Mouse (Mus musculus) neural tube, embryonic 13.5 days (tissue): ENCODE results near the gene Srebf2. TPM values are rescaled to one million over a fixed set of nuclear protein-coding genes. Genes with fewer than 3 reads are reported as not detected.
A peak's percentile ranks its signal among the peaks of the same experiment; 100 is the strongest.
"Not testable (repeated sequence)": the region's sequence is repeated elsewhere in the genome, so short reads cannot be mapped to it uniquely, and the experiment has no call there.

Source experiments
- ATAC-seq: fragments of 200-750 bp; cut with Nextera tagmentation; 2 replicates; pipeline ENCODE4 v1.8.0; 2017; ENCODE audit warnings: low read depth, mild to moderate bottlenecking, moderate TSS enrichment, moderate library complexity
- H3K27ac ChIP-seq: fragments of 300-500 bp; sonication (generic); replicated peaks from 2 replicates; pipeline ENCODE4 v1.5.1; 2015; ENCODE audit warnings: moderate library complexity, mild to moderate bottlenecking, inconsistent platforms
- H3K27me3 ChIP-seq: fragments of 300-500 bp; sonication (generic); 2 replicates; pipeline ENCODE4 v1.6.1; 2015; ENCODE audit warnings: mild to moderate bottlenecking, inconsistent platforms
- H3K36me3 ChIP-seq: fragments of 300-500 bp; sonication (generic); 2 replicates; pipeline ENCODE4 v1.6.1; 2015; ENCODE audit warnings: mild to moderate bottlenecking, inconsistent platforms
- H3K4me1 ChIP-seq: fragments of 300-500 bp; sonication (generic); replicated peaks from 2 replicates; pipeline ENCODE4 v1.6.1; 2015; ENCODE audit warnings: inconsistent platforms
- H3K4me2 ChIP-seq: fragments of 300-500 bp; sonication (generic); 2 replicates; pipeline ENCODE4 v1.6.1; 2015; ENCODE audit warnings: inconsistent platforms, mild to moderate bottlenecking, moderate library complexity
- H3K4me3 ChIP-seq: fragments of 300-500 bp; sonication (generic); 2 replicates; pipeline ENCODE4 v1.5.1; 2015; ENCODE audit warnings: mild to moderate bottlenecking, inconsistent platforms
- H3K9ac ChIP-seq: fragments of 300-500 bp; sonication (generic); 2 replicates; pipeline ENCODE4 v1.6.1; 2015; ENCODE audit warnings: moderate library complexity, mild to moderate bottlenecking, inconsistent platforms
- H3K9me3 ChIP-seq: fragments of 300-500 bp; sonication (generic); 2 replicates; pipeline ENCODE4 v1.6.1; 2016; ENCODE audit warnings: inconsistent platforms
- WGBS: fragments of 180-500 bp; shearing (Covaris S2); methylation state at CpG from one replicate; pipeline ENCODE4 v1.1.7; 2015; 5-methylcytosine and 5-hydroxymethylcytosine counted together
- microRNA counts: library from miRNA; unstranded; fragments of <30 nt; microRNA quantifications from one replicate; lab custom pipeline; 2016
- microRNA-seq: library from miRNA; unstranded; fragments of <30 nt; microRNA quantifications from one replicate; pipeline ENCODE4, GENCODE M21; 2016
- polyA plus RNA-seq: library from polyadenylated mRNA; unstranded; fragments of >200 nt; fragmentation: Nextera tagmentation; extraction: Ambion mirVana; gene quantifications from 2 replicates; pipeline ENCODE4 v1.2.1, GENCODE M21; 2015

The Srebf2 gene
- polyA plus RNA-seq, 1 experiment from 2014 or later = 184 TPM

- 0 out of 2 replicates have a peak overlapping the region, but pooled peaks have one; percentile 65 for H3K9ac ChIP-seq
- 73% methylated on average over 3 of the region's 3 CpGs for WGBS
- H3K4me1 ChIP-seq = peaks cover 8% of the 10 kb centered on the region
- H3K4me3 ChIP-seq = peak overlapping the region; percentile 75
- H3K36me3 ChIP-seq = no peaks in the 10 kb centered on the region
- H3K9me3 ChIP-seq = no peaks in the 10 kb centered on the region
- H3K4me2 ChIP-seq = peak overlapping the region; percentile 69
- no peaks in the 10 kb centered on the region for H3K27me3 ChIP-seq
- no peak overlapping the region for H3K27ac ChIP-seq
- ATAC-seq = no peak
Measured at GRCm38 (mm10) chr15:82243311-82243710, 96.3 kb downstream of the Srebf2 start.

DNA sequence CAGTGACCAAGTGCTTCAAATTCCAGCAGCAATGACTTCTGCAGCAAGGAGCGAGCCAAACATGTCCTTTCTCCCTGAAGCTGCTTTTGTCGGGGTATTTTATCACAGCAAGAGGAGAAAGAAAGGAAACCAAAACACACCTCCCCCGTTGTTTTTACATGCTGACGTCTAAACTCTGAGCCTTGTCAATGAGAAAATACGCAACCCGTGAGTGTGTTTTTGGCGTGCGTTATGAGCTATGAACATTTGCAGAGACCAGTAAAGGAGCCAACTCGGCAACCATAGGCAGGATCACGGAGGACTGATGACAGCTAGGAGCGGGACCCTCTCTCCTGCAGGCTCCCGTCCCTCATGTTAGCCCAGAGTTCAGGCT is 96.7 kb downstream of the Srebf2 start:
- no peaks in the 10 kb centered on the region for H3K27me3 ChIP-seq
- H3K4me2 ChIP-seq = peak overlapping the region; percentile 69
- peak overlapping the region; percentile 75 for H3K4me3 ChIP-seq
- H3K27ac ChIP-seq = no peak overlapping the region
- no peaks in the 10 kb centered on the region for H3K36me3 ChIP-seq
- peak overlapping the region; percentile 65 for H3K9ac ChIP-seq
- WGBS = 7% methylated on average over 12 of the region's 12 CpGs
- H3K9me3 ChIP-seq = no peaks in the 10 kb centered on the region
- no peak; the same call in 1 of the 2 replicates for ATAC-seq
- peaks cover 8% of the 10 kb centered on the region for H3K4me1 ChIP-seq

DNA sequence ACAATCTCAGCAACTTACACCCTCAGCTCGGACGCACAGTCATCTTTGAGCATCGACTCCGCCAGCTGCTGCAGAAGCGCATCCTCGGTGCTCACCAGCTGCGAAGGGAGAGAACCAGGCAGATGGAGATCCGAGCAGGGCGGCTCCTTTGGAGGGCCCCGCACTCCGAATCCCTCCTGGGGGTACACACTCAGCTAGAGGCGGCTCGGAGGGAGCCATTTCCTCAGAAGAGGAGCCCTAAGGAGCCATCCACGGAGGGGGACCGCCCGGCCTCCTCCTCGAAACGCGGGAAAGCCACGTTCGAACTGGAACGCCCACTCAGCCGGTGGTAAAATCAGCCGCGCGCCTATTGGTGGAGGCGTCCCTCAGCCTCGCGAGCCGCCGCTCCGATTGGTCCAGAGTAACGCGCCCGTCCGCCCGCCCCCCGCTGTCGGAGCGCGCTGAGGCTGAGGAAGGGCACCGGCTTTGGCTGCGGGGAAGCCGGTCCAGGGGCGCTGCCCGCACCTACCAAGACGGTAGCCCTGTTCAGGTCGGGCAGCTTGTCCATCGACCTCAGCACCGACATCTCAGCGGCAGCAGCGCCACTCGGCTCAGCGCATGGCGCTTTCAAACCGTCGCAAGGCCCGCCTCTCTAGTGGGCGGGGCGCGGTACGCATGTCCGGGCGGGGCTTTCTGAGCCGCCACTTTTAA is 97.3 kb downstream of the Srebf2 start, which contains the start of gene Cenpm:
Cenpm (minus strand) TSS at position 634 of the 690 bp plus-strand sequence.
- ATAC-seq = peak; percentile 98
- peaks cover 8% of the 10 kb centered on the region for H3K4me1 ChIP-seq
- peak within 1 kb of the TSS; percentile 61; the same call in 1 of the 2 replicates for H3K27ac ChIP-seq
- peak within 1 kb of the TSS; percentile 75 for H3K4me3 ChIP-seq
- no peaks in the 10 kb centered on the region for H3K27me3 ChIP-seq
- H3K36me3 ChIP-seq = no peaks in the 10 kb centered on the region
- H3K9me3 ChIP-seq = no peaks in the 10 kb centered on the region
- H3K9ac ChIP-seq = peak within 1 kb of the TSS; percentile 65
- H3K4me2 ChIP-seq = peak within 1 kb of the TSS; percentile 69
- under 1% methylated on average over 65 of the region's 65 CpGs for WGBS

DNA sequence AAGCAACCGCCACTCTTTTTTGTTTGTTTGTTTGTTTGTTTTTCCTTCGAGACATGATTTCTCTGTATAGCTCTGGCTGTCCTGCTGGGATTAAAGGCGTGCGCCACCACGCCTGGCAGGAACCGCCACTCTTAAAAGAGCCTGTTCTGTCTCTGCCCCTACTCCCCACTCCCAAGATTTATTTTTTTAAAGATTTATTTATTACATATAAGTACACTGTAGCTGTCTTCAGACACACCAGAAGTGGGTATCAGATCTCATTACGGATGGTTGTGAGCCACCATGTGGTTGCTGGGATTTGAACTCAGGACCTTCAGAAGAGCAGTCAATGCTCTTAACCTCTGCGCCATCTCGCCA is 97.8 kb downstream of the Srebf2 start:
- not testable (repeated sequence) for H3K9me3 ChIP-seq, H3K36me3 ChIP-seq, H3K4me1 ChIP-seq, ATAC-seq, H3K27me3 ChIP-seq
- Histone ChIP-seq H3K4me3 (peak overlapping the region; percentile 75), H3K9ac (peak overlapping the region; percentile 65), H3K4me2 (peak overlapping the region; percentile 69), H3K27ac (peak overlapping the region; percentile 61; the same call in 1 of the 2 replicates)
- 20% methylated on average over 9 of the region's 9 CpGs for WGBS

GRCm38 (mm10) chr15:82247131-82247776 is 100.3 kb downstream of the Srebf2 start:
- no peaks in the 10 kb centered on the region for H3K27me3 ChIP-seq
- H3K4me2 ChIP-seq = no peak overlapping the region
- no peak overlapping the region for H3K27ac ChIP-seq
- peaks cover 8% of the 10 kb centered on the region for H3K4me1 ChIP-seq
- ATAC-seq = no peak
- H3K36me3 ChIP-seq = no peaks in the 10 kb centered on the region
- no peaks in the 10 kb centered on the region for H3K9me3 ChIP-seq
- H3K4me3 ChIP-seq = no peak overlapping the region
- 80% methylated on average over 3 of the region's 3 CpGs for WGBS
- H3K9ac ChIP-seq = no peak overlapping the region

DNA sequence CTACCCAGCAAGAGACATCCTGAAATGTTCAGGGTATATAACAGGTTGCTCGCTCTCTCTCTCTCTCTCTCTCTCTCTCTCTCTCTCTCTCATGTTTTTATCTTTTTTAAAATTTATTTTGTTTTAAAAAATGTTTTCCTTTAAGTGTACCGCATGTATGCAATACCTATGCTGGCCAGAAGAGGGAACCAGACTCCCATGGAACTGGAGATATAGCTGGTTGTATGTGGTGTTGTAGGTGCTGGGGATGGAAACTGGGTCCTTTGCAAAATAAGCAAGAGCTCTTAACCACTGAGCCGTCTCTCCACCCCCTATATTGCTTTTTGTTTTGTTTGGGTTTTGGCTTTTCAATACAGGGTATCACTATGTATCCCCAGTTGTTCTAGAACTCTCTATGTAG is 104.6 kb downstream of the Srebf2 start:
- no peaks in the 10 kb centered on the region for H3K36me3 ChIP-seq
- H3K27me3 ChIP-seq = no peaks in the 10 kb centered on the region
- H3K27ac ChIP-seq = no peak overlapping the region
- no peak for ATAC-seq
- H3K9ac ChIP-seq = no peak overlapping the region
- H3K9me3 ChIP-seq = no peaks in the 10 kb centered on the region
- WGBS = 100% methylated on average over 3 of the region's 3 CpGs
- peaks cover 16% of the 10 kb centered on the region for H3K4me1 ChIP-seq
- H3K4me2 ChIP-seq = no peak overlapping the region
- no peak overlapping the region for H3K4me3 ChIP-seq

- peaks cover 22% of the 10 kb centered on the region for H3K4me1 ChIP-seq
- no peaks in the 10 kb centered on the region for H3K9me3 ChIP-seq
- ATAC-seq = no peak
- H3K4me3 ChIP-seq = no peak within 1 kb of the TSS
- H3K36me3 ChIP-seq = no peaks in the 10 kb centered on the region
- H3K4me2 ChIP-seq = no peak within 1 kb of the TSS
- no peak within 1 kb of the TSS for H3K27ac ChIP-seq
- whole genome bisulfite sequencing = 89% methylated on average over 6 of the region's 6 CpGs
- H3K9ac ChIP-seq = no peak within 1 kb of the TSS
- no peaks in the 10 kb centered on the region for H3K27me3 ChIP-seq
Measured at GRCm38 (mm10) chr15:82252097-82252496, 105.1 kb downstream of the Srebf2 start, which contains the start of gene 1500009C09Rik. 1500009C09Rik (plus strand) TSS chr15:82252397.

MicroRNAs encoded within 50 kb of the gene (microRNA counts, 519-probe panel; counts per million panel counts)
- 2,937 counts per million, percentile 32 among the panel's probes with 10 or more counts for microRNA mmu-miR-33 (lab: Ali Mortazavi, UCI)

Small RNAs within 50 kb of the gene (microRNA-seq; reads per million reads assigned to microRNA genes)
- gene Mir33 = 65.9 reads per million, percentile 50 among the genes with 10 or more reads in this experiment

Other genes starting within 250 kb of the Srebf2 start
- 78.6 and 80.6 TPM in 2 replicates for gene Polr3h, start 220.9 kb upstream of the Srebf2 start, polyA plus RNA-seq
- gene Csdc2, start 210.4 kb upstream of the Srebf2 start, polyA plus RNA-seq = 117 and 127 TPM in 2 replicates
- gene Pmm1, start 186.3 kb upstream of the Srebf2 start, polyA plus RNA-seq = 62.2 and 75.2 TPM in 2 replicates
- not detected in 2 replicates for gene 1700029P11Rik, start 166.6 kb upstream of the Srebf2 start, polyA plus RNA-seq
- gene Xrcc6, start 159.3 kb upstream of the Srebf2 start, polyA plus RNA-seq = 45.0 and 46.7 TPM in 2 replicates
- 43.4 and 46.2 TPM in 2 replicates for gene Desi1, start 113.3 kb upstream of the Srebf2 start, polyA plus RNA-seq
- 230 and 245 TPM in 2 replicates for gene Snu13, start 99.6 kb upstream of the Srebf2 start, polyA plus RNA-seq
- gene 4930407I10Rik, start 88.0 kb upstream of the Srebf2 start, polyA plus RNA-seq = not detected in 2 replicates
- gene Mei1, start 77.2 kb upstream of the Srebf2 start, polyA plus RNA-seq = 0.04 TPM in 1 of 2 replicates, not detected in the other
- 13.0 and 14.7 TPM in 2 replicates for gene Ccdc134, start 19.3 kb upstream of the Srebf2 start, polyA plus RNA-seq
- gene Shisa8, start 65.6 kb downstream of the Srebf2 start, polyA plus RNA-seq = 0.72 and 0.82 TPM in 2 replicates
- gene Tnfrsf13c, start 77.2 kb downstream of the Srebf2 start, polyA plus RNA-seq = 0.13 and 0.66 TPM in 2 replicates
- 15.2 and 16.5 TPM in 2 replicates for gene Cenpm, start 97.6 kb downstream of the Srebf2 start, polyA plus RNA-seq
- gene 1500009C09Rik, start 105.2 kb downstream of the Srebf2 start, polyA plus RNA-seq = 7.8 and 7.9 TPM in 2 replicates
- 359 and 361 TPM in 2 replicates for gene Sept3, start 127.7 kb downstream of the Srebf2 start, polyA plus RNA-seq
- not detected in 2 replicates for gene Wbp2nl, start 151.8 kb downstream of the Srebf2 start, polyA plus RNA-seq
- gene Naga, start 191.7 kb downstream of the Srebf2 start, polyA plus RNA-seq = 26.5 and 33.4 TPM in 2 replicates
- gene Pheta2, start 191.8 kb downstream of the Srebf2 start, polyA plus RNA-seq = 3.0 and 3.7 TPM in 2 replicates
- 383 and 401 TPM in 2 replicates for gene Smdt1, start 191.8 kb downstream of the Srebf2 start, polyA plus RNA-seq
- gene Ndufa6, start 207.1 kb downstream of the Srebf2 start, polyA plus RNA-seq = 343 and 383 TPM in 2 replicates
- 1.5 and 3.5 TPM in 2 replicates for gene Cyp2d22, start 233.1 kb downstream of the Srebf2 start, polyA plus RNA-seq
- gene Cyp2d11, start 246.8 kb downstream of the Srebf2 start, polyA plus RNA-seq = not detected in 2 replicates